Mouse (Mus musculus) testis, postnatal 10 days (tissue): ENCODE results near the gene Lgals4.

ENCODE experiments used
- DNase-seq: peaks from one replicate; pipeline ENCODE4 v3.0.0; 2021; ENCODE audit warnings: low spot score

The Lgals4 gene

DNA sequence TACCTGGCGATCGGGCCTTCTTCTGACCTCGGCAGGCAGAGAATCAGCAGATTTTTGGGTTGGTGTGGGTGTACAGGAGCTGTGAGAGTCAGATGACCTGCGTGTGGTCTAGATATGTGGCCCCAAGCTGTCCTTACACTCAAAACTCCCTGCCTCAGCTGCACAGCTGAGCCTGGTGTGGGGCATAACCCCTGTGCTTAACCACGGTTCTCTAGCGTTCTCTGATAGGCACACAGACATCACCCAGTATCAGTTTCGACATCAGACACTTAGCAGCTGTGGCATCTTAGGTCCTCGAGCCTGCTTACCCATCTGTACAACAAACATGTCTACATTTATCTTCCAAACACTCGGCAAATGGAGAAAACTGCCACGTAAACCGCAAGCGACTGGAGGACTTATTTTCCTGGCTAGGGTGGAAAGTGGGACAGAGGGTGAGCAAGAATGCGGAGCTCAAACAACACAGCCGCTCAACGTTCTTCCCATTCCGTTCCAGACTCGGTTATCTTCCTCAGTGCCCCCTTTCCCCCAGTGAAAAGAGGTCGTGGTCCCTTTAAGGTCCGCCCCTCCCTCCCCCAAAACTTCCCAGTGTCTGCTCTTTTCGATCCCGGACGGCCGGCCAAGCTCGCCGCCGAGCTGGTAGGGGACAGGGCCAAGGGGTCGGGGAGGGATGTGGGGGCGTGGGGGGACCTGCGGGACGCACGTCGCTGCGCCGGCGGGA lies 25.3 kb upstream of the Lgals4 start, which contains the start of gene Hnrnpl:
Gene Hnrnpl, plus strand, starts transcription at position 321 of the 721 bp plus-strand sequence.
- peak; percentile 48 for DNase-seq

- peak; percentile 98 for DNase-seq
Observed at GRCm38 (mm10) chr7:28808957-28809393, 24.7 kb upstream of the Lgals4 start.

DNA sequence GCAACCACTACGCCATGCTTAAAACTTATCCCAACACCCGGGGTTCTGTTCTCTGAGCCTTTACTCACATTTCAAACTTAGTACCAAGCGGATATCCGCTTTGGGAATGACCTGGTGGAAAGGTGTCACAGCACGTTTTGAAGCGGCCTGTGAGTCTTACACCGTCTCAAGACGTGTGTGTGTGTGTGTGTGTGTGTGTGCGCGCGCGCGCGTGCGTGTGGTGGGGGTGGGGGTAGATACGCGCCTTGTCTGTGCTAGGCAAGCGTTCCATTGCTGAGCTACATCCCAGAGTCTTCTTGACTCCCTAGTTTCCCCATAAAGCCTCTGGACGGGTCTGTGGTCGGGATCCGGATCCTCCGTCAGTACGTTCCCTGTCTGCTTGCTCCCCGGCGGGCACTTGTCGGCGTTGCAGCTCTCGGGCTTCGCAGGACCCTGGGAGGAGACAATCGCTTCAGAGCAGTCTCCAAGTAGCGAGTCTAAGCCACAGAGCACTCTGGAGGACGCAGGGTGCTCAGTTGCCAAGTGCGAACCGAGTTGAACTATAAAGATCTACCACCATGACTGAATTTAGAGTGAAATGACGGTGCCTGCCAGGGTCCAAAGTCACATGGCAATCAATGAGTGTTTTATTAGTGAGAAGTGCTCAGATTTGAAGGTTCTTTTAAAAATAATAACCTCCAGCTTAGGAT lies 24.1 kb upstream of the Lgals4 start:
- DNase-seq: peak; percentile 84

GRCm38 (mm10) chr7:28810107-28811066 lies 23.3 kb upstream of the Lgals4 start:
- DNase-seq: peak; percentile 98

DNA sequence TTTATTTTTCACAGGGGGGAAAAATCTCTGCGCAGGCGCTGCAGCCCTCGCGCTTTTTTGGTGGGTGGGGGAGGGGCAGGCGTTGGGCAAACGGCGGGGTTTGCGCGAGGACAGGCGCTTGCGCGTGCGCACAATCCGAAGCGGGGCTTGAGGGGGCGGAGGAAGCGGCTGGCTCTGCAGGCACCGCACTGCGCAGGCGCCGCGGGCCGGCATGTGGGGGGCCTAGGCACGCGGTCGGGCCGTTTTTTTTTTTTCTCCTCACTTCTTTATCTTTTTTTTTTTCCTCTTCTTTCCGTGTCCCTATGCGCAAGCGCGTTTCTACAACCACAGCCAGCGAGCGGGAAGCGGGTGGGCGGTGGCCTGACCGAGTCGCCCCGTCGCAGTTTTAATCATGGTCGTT lies 22.4 kb upstream of the Lgals4 start:
- DNase-seq: peak; percentile 99

GRCm38 (mm10) chr7:28811640-28812275 lies 21.9 kb upstream of the Lgals4 start:
- DNase-seq: no peak

DNA sequence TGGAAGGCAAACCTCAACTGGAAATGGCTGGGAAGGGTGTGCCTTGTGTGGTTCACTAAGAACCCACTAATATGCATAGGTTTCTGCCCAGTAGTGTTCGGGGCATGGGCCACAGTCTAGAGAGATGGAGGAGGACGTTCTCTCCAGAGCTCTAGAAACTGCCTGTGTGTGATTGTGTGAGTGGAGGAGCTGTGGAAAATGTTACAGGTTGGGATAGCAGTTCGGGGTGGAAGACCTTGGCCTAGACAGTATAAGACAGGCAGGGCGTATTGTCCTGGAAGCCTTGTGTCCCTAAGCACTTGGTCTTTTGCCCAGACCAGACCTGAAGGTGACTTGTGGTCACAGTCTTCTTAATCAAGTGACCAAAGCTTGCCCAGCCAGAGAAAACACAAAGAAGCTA lies 21.2 kb upstream of the Lgals4 start:
- DNase-seq: peak; percentile 51

DNA sequence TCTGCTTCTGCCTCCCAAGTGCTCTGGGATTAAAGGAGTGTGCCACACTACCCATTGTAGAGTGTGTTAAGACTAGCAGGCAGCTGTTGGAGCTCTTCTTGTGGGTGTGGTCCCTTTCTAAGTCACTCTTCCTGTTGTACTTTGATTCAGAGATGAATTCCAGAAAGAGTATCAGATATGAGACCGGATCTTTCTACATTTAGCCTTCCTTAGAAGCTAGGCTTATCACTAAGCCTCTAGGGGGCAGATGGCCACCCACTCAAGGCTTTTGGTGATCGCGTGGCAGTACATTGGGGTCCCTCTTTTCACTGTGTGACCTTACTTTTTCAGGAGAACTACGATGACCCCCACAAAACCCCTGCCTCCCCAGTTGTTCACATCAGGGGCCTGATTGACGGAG lies 20.7 kb upstream of the Lgals4 start:
- no peak for DNase-seq

GRCm38 (mm10) chr7:28814306-28815034 lies 19.2 kb upstream of the Lgals4 start:
- DNase-seq: no peak

DNA sequence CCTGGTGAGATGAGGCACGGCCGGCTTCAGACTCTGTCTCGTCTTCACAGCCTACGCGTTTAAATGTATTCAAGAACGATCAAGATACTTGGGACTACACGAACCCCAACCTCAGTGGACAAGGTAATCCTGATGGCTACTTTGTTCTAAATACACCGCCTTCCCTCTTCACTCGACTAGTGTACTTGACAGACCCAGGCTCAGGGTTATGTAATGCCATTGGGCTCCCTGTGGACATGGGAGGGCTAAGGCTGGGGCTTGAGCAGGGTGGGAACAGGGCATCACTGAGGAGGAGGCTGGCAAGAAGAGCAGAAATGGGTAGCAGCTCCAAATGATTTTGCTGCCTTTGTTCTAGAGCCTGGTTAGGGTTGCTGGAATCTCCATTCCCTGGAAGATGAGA lies 18.4 kb upstream of the Lgals4 start:
- DNase-seq: no peak

- peak; percentile 47 for DNase-seq
Observed at GRCm38 (mm10) chr7:28816201-28816600, 17.5 kb upstream of the Lgals4 start.

- peak; percentile 49 for DNase-seq
Observed at GRCm38 (mm10) chr7:28816920-28817319, 16.7 kb upstream of the Lgals4 start.

DNA sequence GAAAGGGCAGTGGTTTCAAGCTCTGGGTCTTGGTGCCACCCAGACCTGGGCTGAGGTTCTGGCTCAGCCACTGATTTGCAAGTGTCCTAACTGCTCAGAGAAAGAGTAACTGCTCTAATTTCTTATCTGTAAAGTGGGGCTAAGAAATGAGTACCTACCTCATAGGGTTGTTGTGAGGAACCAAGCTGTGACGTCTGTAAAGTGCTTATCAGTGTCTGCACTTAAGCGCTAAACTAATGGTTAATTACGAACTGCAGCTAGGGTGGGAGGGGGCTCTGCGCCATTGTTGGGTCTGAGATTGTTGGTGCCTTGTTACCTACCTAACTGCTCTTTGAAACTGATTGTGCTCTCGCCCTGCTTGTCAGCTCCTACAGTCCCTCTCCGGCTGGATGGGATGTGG lies 16.1 kb upstream of the Lgals4 start:
- no peak for DNase-seq

- no peak for DNase-seq
Observed at GRCm38 (mm10) chr7:28817957-28818356, 15.7 kb upstream of the Lgals4 start.

GRCm38 (mm10) chr7:28818436-28818835 lies 15.2 kb upstream of the Lgals4 start:
- peak; percentile 60 for DNase-seq

DNA sequence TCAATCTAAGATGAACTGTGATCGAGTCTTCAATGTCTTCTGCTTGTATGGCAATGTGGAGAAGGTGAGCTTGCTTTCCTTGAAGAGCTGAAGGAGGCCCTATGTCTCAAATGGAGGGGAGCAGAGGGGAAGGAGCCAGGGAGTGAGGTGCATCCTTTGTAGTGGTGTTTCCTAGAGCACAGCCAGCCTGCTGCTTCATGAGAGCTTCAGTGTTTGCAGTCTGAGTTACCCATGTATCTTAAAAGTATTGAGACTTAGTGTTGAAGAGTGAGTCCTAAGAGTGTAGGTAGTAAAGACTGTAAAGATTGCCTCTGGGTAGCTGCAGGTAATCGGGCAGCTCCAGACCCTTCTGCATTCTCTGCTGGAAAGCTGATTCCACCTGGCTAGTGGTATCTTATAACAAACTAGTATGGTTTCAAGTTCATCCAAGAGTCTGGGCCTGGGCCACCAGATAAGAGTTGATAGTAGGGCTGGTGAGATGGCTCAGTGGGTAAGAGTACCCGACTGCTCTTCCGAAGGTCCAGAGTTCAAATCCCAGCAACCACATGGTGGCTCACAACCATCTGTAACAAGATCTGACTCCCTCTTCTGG lies 14.7 kb upstream of the Lgals4 start:
- no peak for DNase-seq

GRCm38 (mm10) chr7:28819571-28819970 lies 14.1 kb upstream of the Lgals4 start:
- no peak for DNase-seq

GRCm38 (mm10) chr7:28820358-28821260 lies 13.0 kb upstream of the Lgals4 start:
- peak; percentile 86 for DNase-seq

DNA sequence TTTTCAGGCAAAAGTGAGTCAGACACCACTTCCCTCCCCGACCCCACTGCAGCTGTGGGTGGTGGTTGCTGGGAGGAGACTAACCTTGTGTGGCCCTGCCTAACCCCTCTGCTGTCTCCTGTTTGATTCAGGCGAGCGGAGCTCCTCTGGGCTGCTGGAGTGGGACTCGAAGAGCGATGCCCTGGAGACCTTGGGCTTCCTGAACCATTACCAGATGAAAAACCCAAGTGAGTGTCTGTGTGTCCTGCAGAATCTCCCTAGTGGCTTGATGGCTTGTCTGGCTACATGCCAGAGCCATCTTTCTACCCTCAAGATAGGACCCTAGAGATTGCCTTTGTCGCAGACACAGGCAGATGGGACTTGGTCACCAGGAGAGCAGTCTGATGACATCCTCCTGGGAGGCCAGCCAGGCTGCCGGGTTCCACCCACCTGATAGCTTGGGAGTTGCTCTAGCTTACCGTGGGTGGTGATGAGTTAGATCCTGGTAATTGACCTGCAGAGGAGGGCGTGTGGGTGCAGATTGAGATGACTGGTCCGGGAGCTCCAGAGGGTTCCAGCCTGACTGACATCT lies 12.3 kb upstream of the Lgals4 start:
- DNase-seq: peak; percentile 72
